Mouse (Mus musculus) CH12.LX (cell line): ENCODE measurements around the gene Thrap3.

Source experiments
- BHLHE40 ChIP-seq: IDR thresholded peaks from 2 replicates; pipeline ENCODE4 v1.6.1; 2011; ENCODE audit warnings: mild to moderate bottlenecking, low read depth, low read length, improper control_type of control experiment
- CHD2 ChIP-seq: IDR thresholded peaks from 2 replicates; pipeline ENCODE4 v1.6.1; 2011; ENCODE audit warnings: low read length, improper control_type of control experiment
- CTCF ChIP-seq, 2 experiments: IDR thresholded peaks in 1 of 2; conservative IDR thresholded peaks in 1 of 2; 2 replicates each; pipeline ENCODE4 v1.5.1; 2011 to 2012; ENCODE audit warnings: low read depth in 2 of 2, low read length in 2 of 2, improper control_type of control experiment in 1 of 2, inconsistent platforms in 1 of 2, mild to moderate bottlenecking in 1 of 2, moderate library complexity in 1 of 2
- E2F4 ChIP-seq: IDR thresholded peaks from 2 replicates; pipeline ENCODE4 v1.6.1; 2011; ENCODE audit warnings: low read depth, low read length, improper control_type of control experiment; ENCODE audit not compliant: insufficient replicate concordance
- ETS1 ChIP-seq: conservative IDR thresholded peaks from 2 replicates; pipeline ENCODE4 v1.6.1; 2012; ENCODE audit warnings: low read depth, mild to moderate bottlenecking, inconsistent platforms, low read length, improper control_type of control experiment, moderate library complexity
- KAT2A ChIP-seq: IDR thresholded peaks from 2 replicates; pipeline ENCODE4 v1.6.1; 2012; ENCODE audit warnings: low read length, improper control_type of control experiment, inconsistent platforms; ENCODE audit not compliant: insufficient replicate concordance
- MEF2A ChIP-seq: IDR thresholded peaks from 2 replicates; pipeline ENCODE4 v1.6.1; 2014; ENCODE audit warnings: low read depth, mild to moderate bottlenecking, inconsistent platforms, low read length, improper control_type of control experiment, borderline replicate concordance
- POLR2A ChIP-seq: IDR thresholded peaks from 2 replicates; pipeline ENCODE4 v1.6.1; 2011; ENCODE audit warnings: low read depth, mild to moderate bottlenecking, improper control_type of control experiment, low read length
- SMC3 ChIP-seq: IDR thresholded peaks from 2 replicates; pipeline ENCODE4 v1.6.1; 2011; ENCODE audit warnings: low read depth, low read length, improper control_type of control experiment
- TCF12 ChIP-seq: IDR thresholded peaks from 2 replicates; pipeline ENCODE4 v1.6.1; 2014; ENCODE audit warnings: low read depth, mild to moderate bottlenecking, inconsistent platforms, low read length, improper control_type of control experiment

DNA sequence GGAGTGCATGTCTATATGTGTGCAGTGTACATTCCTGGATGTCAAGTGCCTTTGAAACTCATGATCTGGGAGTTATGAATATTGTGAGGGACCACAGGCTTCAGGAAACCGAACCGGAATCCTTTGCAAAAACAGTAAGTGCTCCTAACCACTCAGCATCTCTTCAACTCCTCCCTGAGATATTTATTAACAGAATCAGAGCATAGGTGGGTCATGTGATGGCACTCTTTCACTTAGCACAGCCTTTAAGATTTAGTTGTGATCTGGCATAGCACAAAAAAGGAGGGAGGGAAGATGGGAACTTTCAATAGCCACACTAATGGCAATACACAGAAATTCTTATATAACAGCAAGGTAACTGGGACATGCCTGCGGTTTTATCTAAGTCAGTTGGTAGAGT, 15.5 kb downstream of the Thrap3 start:
- TF ChIP-seq SMC3 (no peak), CTCF (conservative IDR thresholded peaks at IDR 0.05 in 1 of 2, IDR thresholded peaks at IDR 0.05 in 1 of 2; ENCODE audit: low read depth in 2 of 2, low read length in 2 of 2) (no peak), CHD2 (no peak), E2F4 (no peak), POLR2A (no peak), ETS1 (no peak), MEF2A (no peak), BHLHE40 (no peak), KAT2A (no peak), TCF12 (no peak)
